Mouse (Mus musculus): ENCODE data around the gene Rab36.

The Rab36 gene

DNA sequence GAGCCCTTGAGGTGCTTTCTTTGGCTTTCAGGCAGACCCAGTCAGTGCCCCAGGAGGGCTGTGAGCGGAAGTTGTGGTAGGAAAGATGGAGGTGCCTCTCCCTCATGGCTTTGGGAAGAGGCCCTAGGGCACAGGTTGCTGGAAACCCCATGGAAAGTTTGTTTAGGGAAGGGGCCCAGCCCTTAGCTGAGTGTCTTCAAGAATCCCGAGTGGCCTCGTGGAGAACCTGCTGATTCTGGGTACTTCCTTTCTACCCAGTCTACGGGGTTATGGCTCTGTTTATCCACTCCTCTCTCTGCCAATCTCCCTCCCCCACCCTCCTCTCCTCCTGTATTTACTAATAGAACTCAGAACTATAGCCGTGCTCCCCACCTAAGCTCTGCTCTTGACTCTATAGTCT, 38.8 kb downstream of the Rab36 start:
- DNase-seq: no peak

DNA sequence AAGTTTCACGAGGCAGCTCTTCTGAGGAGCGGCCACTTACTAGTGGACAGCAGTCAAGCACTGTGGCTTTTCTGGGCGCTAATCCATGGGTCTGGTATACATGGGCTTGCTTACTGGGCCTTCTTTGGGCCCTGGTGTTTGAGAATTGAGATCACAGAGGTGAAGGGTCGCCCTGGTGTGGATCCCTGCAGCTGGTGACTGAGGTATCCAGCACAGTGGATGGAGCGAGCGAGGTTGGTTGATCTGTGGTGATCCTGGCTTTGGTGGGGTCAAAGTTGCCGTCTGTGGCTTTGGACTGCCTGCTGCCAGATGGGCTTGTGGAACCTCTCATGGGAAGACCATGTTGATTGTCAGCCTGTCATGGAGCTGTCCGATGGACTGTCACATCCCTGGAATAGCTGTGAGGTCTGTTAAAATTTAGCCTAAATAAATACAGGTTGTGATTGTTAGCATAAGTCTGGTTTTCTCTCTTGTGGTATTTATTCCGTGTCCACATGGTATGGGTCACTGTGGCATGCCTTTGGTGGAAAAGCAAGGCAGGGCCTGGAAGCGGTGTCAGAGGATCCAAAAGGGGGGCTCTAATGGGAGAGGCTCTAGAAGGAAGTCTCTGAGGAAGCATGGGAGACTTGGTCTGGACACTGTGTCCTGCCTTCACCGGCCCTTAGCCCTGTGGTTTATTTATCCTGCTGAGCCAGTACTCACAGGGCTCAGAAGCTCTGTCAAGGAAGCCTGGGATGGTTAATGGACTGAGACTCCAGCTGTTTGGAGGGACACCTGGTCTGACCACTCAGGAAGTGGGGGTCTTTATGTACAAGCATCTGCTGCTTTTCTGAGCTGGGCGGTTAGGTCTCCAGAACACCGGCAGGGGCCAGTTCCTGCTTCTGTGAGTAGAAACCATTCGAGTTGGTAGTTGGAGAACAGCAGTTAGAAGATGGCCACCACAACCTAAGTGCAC, 41.6 kb downstream of the Rab36 start:
- DNase-seq: no peak

DNA sequence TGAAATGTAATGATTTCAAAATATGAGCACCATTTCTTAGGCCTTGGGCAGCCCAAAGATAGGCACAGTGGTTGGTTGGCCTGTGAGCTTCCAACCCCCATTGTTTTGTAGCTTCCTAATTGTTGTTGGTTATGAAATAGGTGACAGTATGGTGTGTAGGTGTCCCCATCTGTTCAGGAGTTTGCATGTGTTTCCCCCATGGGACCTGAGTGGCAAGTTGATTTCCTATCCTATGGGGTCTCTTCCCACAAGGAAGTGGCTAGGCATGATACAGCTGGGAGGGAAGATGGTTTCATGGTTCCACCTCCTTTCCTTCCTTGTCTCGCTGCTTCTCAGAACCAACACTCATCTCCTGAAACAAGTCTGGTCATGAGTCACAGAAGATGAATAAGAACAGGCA, 48.5 kb downstream of the Rab36 start:
- DNase-seq: no peak

DNA sequence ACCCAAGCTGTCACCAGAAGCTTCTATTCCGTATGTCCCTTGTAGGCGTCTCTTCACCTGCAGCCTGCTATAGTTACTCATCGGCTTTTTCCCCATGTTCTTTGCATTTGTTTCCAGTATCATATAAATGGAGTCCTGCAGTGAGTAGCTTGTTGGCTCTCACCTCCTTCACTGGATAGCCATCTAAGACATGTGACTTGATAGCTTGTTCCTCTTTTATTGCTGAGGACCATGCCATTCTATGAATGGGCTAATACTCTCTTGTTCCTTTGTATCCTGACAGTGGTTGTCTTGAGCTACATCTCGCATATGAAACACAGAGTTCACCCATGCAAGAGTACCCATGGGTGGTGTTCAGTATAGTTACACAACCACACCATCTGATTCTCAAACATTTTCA, 51.6 kb downstream of the Rab36 start:
- no peak for DNase-seq

DNA sequence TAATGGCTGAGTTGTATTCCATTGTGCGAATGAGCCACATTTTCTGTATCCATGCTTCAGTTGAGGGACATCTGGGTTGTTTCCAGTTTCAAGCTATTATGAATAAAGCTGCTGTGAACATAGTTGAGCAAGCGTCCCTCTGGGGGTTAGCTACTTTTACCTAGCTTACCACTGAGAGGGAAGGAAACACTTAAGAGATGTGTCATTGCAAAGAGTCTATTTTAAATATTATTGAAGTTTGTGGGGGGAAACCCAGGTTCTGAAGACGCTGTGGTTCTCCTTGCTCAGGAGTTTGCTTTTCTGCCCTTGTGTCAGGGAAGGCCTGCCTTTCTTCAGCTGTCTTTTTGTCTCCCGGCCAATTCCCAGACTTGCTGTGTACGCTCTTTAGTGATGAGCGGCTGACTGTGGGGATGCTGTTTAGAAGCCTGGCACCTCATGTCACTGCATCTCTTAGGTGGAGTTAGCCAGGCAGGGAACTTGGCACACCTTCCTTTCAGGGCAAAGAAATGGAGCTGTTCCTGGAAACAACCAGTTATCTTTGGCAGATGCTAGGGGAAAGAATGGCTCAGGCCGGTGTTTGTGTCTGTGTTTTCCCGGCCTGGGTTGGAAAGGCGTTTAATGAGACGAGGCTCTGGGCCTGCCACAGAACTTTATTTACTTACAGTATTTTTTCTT, 54.8 kb downstream of the Rab36 start:
- peak; percentile 77 for DNase-seq

DNA sequence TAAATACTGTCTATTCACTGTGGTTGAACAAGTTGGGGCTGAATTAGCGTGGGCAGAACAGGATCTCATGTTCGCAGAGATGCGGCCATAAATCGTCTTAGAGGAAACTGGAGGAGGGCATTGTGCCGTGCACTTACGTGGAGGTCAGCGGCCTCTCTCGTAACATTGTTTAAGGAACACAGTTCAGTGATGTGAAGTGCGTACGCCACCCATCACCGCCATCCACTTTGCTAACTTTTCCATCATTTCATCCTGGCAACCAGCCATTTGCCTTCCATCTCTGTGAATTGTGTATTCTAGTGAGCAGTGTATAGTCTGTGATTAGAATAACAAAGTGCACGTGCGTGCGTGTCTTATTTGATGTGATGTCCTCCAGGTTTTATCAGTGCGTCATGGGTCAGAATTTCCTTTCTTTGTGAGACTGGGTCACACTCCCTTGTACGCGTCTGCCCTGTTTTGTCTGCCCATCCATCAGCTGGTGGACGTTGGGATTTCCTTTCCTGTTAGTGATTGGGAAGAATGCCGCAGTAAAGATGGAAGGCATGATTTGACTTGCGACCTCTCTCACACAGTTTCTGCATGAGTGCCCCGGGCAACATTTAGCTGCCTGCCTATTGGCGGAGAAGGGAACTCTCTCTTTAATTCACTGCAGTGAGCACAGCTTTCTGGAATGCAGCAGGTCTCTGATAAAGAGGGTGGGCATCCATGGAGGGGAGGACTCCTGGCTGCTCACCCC, 56.6 kb downstream of the Rab36 start:
- DNase-seq: no peak

DNA sequence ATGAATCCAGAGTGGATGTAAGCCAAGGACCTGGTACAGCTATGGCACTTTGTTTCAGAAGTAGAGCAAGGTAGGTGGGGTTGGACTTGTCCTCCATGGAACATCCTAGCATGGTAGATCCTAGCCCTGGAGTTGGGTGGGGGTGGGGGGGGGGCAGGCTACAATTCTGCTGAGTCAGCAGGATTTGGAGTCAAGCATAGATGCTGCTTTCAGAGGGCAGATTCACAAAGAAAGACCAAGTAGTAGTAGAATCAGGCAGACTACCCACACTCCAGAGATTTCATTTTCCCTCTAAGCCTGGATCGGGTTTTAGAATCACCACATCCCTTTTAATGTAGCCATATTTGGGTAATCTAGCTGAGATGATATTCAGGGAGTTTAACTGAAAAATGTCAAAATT, 57.5 kb downstream of the Rab36 start:
- DNase-seq: no peak

DNA sequence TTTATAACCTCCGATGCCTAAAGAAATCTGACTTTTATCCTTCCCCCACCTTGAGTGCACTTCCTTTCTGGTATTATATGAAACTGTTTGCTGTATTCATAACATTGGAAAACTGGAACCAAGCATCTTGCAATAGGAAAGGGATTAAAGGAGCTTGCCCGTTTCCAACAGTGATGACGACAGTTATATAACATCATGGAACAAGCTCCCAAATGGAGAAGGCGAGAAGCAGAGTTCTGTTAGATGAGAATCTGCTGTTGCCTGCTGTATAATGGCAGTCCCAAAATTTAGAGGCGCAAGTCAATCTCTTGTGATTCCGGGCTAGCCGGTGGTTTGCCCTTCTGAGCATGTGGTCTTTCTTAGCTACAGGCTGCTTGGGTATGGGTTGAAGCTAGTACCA, 58.4 kb downstream of the Rab36 start:
- no peak for DNase-seq

DNA sequence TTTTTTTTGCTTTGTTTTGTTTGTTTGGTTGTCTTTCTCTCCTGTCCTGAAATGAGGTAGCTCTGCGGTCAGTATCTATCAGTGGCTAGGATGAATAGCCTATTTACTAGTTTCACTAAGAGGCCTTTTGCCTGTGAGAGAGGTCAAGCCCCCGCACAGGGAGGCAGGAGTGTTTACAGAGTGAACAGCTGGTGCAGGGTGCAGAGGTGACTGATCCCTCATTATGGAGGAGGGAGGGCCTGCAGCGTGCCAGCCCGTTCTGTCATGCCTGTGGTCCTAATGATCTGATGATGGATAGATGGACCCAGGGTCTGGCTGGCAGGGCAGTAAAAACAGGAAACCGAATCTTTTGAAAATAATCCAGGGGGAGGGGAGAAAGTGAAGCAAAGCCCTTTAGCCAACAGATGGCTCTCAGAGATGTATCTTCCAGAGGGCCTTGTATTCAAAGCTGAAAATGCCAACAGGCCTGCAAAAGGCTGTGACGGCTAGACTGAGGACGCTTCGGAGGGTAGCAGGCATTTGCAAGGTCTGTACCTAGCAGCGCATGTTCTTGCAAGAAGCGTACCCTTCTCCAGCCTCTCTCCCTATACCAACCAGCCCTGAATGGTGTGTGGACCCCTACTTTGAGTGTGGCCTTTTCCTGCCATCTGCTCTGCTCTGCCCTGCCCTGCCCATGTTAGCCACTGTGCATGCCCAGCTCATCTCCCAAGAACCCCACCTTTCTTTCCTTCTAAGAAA, 61.8 kb downstream of the Rab36 start:
- no peak for DNase-seq

DNA sequence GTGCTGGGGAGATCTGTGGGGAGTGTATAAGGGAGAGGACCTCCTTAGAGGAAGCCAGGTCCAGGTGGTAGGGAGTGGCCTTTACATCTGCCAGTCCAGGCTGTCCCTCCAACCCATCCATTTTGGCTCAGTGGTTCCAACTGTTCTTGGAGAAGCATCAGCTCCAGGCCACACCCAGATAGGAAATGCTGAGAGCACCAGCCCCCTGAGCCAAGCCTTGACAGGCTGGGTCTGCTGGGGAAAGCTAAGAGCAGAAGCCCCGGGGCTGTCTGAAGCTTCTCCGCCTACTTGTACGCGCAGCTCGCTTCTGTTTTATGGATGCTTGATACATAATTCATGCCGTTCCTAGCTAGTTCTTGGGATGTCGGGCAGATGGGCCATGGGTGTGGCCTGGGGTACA, 63.4 kb downstream of the Rab36 start:
- no peak for DNase-seq

DNA sequence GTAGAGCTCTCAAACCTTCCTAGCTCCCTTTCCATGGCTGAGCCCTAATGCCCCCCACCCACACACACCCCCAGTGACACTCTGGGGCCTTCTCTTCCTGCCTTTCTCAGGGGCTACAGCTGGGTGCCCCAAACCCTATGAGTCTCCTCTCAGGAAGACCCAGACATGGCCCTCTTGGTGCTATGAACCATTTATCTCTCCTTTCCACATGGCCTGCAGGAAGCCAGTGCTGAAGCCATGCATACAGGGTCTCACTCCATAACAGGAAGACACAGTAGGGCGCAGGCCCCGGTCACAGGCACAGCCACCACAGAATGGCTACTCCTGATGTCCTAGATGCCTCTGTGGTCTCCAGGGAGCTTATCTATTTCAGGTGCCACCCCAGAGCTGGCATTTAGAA, 66.6 kb downstream of the Rab36 start:
- no peak for DNase-seq

All from cerebellum, adult 9-10 months (tissue).